Mouse (Mus musculus) NIH3T3 (cell line): ENCODE measurements around the gene Sbds.

Experiments used
- DNase-seq: peaks from one replicate; pipeline ENCODE4 v3.0.0-alpha.2; 2012; ENCODE audit warnings: low read depth

Sbds gene

DNA sequence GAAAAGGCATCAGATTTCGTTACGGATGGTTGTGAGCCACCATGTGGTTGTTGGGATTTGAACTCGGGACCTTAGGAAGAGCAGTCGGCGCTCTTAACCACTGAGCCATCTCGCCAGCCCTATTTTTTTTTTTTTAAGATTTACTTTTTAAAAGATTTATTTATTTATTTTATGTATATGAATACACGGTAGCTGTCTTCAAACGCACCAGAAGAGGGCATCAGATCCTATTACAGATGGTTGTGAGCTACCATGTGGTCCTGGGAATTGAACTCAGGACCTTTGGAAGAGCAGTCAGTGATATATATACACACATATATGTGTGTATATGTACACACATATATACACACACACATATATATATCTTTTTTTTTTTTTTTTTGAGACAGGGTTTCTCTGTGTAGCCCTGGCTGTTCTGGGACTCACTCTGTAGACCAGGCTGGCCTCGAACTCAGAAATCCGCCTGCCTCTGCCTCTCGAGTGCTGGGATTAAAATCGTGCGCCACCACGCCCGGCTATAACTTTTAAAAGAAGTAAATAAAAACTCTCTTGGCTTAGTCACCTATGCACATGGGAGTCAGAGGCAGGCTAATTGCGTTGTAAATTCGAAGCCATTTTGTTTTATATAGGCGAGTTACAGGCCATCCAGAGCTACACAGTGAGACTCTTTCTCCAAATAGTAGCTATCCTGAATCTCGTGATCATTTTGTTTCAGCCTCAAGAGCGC is 632 bp upstream of the Sbds start:
- DNase-seq = peak; percentile 42

- DNase-seq = peak; percentile 78
These were observed 940 bp downstream of the Sbds start for GRCm38 (mm10) chr5:130254164-130255016.

DNA sequence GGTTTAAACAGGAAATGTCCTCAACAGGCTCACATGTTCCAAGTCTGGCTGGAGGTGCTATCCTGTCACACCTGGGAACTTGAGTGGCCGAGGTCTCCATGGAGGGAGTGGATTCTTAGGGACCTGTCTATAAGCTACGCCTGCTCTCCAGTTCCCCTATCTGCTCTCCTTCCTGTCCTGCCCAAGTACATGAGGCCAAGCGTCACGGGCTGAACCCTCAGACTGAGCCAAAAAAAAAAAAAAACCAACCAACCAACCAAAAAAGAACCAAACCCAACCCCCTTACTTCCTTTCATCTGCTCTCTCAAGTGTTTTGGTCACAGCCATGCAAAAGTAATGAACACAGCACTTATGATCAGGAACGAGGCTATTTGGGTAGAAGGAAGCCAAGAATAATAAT is 7.5 kb downstream of the Sbds start:
- no peak for DNase-seq

DNA sequence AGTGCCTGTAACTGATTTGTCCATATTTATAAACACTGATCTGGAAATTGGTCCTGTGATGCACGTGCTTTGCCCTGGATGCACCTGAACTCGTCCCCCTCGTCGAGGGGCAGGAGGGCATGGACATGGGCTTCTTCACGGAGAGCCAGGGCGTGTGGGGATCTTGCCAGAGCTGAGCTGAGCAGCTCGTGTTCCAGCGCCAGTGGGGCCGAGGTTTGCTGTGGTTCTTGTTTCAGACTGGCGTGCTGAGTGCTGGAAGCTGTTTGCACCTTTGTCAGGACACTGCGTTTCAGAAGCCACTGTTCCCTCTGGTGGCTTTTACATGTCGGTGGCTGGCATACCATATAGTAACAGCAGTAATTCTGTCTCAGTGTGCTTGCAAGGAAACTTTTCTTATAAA is 13.9 kb downstream of the Sbds start:
- DNase-seq = no peak

GRCm38 (mm10) chr5:130239856-130240255 is 15.5 kb downstream of the Sbds start:
- no peak for DNase-seq

DNA sequence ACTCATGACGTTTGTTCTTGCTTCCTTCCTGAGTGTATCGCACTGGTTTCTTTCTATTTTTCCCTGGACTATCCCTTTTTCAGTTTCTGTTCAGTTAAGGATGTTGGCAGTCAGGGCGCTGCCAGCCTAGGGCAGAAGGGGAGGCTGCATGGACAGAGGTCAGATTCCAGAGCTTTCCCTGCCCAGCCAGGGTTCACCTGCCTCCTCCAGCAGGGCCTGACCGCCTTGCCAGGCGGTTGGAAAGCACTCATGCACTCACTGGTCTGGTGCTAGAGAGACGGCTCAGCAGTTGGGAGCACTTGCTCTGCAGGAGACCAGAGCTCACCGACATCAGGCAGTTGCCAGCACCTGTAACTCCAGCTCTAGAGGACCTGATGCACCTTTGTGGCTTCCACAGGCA is 16.1 kb downstream of the Sbds start:
- DNase-seq = no peak

DNA sequence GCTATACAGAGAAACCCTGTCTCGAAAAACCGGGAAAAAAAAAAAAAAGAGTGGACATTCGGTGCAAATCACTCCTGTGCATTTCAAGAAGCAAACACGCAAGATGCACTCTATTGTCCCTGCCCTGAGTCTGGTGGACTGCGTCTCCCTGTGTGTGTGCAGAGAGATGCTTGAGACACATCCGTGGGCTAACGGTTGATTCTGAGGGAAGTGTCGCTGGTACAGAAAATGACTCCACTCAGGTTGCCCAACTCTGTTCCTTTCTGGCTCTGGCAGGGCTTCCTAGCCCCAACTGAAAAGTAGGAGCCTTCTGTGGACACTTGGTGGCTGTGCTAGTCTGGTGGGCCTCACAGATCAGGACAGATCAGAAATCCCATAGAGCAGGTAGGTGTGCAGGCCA is 19.0 kb downstream of the Sbds start:
- no peak for DNase-seq

DNA sequence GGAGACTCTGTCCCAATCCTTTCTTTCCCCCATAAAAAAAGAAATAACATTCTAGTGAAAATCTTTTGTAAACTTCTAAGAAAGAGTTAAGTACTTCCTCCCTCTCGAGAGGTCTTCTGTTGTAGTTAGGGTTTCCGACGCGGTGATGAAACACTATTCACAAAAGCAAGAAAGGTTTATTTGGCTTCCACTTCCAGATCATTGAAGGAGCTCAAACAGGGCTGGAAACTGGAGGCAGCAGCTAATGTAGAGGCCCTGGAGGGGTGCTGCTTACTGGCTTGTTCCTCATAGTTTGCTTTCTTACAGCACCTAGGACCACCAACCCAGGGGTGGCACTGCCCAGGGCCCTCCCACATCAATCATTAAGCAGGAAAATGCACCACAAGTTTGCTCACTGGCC is 27.2 kb downstream of the Sbds start:
- no peak for DNase-seq

- no peak for DNase-seq
These were observed 28.5 kb downstream of the Sbds start for GRCm38 (mm10) chr5:130226790-130227189.

DNA sequence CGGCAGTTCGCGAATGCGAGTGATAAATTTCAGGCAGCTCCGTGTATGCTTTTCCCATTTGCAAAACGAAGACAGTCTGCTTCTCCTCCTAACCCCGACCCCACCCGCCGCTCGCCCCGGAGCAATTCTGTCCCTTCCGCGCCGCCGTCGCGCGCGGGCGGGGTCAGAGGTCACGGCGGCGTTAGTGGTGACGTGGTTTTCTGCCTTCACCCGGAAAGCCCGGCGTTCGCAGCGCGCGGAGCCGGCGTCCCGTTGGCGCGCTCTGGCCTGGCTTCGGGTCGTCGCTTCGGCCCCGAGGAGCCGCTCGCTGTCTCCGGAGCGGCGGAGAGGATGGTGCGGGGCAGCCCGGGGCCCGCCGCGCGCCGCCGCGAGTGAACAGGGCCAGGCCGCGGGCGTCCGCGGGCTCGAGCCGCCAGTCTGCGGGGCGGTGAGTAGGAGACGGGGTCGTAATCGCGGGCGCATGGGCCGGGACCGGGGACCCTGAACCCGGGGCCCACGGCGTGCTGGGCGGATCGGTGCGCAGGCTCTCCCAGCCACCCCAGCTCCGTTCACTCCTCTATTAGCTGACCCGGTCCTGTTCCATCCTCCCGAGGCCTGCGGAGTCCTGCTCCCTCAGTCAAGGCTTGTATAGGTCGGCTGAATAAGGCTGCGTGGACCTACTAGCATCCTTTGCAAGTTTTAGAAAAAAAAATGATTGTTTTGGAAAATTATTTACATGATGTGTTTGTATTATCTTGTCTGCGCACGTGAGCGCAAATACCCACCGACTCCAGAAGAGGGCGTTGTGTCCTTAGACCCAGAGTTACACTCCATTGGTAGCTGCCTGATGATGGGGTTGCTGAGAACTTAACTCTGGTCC is 33.0 kb downstream of the Sbds start:
- peak; percentile 94 for DNase-seq

GRCm38 (mm10) chr5:130221760-130222145 is 33.6 kb downstream of the Sbds start:
- no peak for DNase-seq

DNA sequence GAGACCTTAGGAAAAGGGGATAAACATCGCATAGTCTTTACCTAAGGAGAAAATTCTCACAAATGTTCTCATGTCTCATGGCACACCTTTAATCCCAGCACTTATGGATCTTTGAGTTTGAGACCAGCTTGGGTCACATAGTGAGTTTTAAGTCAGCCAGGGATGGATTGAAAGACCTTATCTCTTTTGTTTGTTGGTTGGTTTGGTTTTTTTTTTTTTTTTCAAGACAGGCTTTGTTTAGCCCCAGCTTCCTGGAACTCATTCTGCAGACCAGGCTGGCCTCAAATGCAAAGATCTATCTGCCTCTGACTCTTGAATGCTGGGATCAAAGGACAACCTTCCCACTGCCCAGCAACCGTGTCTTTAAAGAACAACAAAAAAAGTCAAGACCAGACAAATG is 34.0 kb downstream of the Sbds start:
- peak; percentile 11 for DNase-seq

- no peak for DNase-seq
These were observed 37.0 kb downstream of the Sbds start for GRCm38 (mm10) chr5:130218336-130218735.

DNA sequence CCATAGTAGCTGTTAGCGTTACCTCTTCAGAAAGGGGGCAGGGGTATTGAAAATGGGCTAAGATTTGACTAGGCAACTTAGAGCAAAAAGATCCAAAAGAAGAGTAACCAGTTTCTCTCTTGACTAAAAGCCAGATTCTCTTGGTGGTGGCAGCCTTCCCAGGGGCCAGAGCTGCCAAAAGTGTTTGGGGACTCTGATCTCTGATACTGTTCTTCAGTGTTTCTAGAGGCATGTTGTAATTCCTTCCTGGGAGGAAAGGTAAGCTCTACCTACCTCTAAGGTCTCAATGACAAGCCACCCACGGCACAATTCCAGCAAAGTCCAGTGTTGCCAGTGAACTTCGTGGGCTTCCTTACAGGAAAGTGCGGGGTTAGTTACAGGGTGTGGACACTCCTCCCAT is 37.9 kb downstream of the Sbds start:
- no peak for DNase-seq

- no peak for DNase-seq
These were observed 38.5 kb downstream of the Sbds start, which contains the start of gene Tmem248 for GRCm38 (mm10) chr5:130216781-130217180. TSS of gene Tmem248 (plus strand) at chr5:130217081.

DNA sequence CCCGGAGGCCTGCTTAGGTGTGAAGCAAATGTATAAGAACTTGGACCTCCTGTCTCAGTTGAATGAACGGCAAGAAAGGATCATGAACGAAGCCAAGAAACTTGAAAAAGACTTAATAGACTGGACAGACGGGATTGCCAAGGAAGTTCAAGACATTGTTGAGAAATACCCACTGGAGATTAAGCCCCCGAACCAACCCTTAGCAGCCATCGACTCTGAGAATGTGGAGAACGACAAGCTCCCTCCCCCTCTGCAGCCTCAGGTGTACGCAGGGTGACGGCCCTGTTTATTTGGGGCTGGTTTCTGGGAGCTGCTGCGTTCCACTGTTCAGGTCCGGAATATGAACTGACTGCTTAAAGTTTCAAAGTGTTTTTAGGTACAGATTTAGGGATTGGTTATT is 42.4 kb downstream of the Sbds start:
- DNase-seq = no peak

DNA sequence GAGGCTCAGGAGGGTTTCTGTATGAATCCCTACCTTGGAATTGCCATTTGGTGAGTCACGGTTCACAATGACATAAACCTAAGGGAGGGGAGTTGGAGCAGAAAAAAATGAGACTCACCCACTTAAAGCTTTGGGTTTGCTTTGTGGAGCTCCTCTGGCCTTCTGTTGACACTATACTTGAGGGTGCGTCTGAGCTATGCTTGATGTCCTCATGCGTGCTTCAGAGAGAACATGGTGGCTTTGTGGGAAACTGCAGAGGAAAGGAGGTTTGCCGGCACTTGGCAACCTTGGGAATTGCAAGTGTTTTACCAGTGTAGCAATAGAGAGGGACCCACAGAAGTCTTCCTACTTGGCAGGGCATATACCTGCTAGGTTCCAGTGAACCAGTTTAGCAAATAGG is 48.0 kb downstream of the Sbds start:
- DNase-seq = no peak

DNA sequence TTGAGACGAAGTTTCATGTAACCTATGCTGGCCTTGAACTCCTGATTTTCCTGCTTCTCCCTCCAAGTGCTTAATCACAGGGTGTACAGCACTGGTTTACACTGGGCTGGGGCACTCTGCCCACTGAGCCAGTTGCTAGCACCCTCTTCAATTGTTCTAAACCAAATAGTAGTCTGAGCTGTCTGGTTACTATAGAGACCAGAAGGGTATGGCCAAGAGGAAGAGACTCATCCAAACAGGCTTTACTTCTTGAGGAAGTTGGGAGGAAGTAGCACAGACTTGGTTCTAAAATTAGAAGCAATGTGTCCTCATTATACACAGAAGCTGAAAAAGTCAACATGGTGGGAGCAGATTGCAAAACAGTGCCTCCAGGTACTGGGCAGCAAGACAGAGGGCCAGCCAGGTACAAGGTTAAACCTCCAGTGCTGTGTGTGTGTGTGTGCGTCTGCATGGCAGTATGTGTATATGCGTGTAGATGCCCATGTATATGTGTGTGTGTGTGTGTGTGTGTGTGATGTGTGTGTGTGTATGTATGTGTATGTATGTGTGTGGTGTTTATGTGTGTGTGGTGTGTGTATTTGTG is 49.8 kb downstream of the Sbds start:
- DNase-seq = no peak

GRCm38 (mm10) chr5:130204560-130204959 is 50.8 kb downstream of the Sbds start:
- DNase-seq = no peak

DNA sequence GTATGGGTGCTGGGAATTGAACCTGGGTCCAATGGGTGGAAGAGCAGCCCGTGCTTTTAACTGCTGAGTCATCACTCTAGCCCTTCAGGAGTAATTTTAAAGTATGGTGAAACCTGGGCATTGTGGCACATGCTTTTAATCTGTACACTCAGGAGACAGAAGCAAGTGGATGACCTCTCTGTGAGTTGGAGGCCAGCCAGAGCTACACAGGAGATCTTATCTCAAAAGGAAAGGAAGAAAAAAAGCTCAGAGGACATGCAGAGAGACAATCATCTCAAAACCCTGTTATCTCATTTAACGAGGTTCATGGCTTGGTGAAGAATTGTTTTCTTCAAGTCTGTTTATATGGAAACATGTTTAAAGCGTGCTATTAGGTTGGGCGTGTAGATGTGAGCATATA is 51.4 kb downstream of the Sbds start:
- peak; percentile 52 for DNase-seq

GRCm38 (mm10) chr5:130200233-130201029 is 54.9 kb downstream of the Sbds start:
- no peak for DNase-seq
